ENCODE assay signal across 13 mouse cellular contexts in genomic region chr14:29228976-29229716, GRCm38 (mm10).
DNase-seq lines count a peak whose midpoint lies in the region; ATAC-seq lines count a peak whose summit lies in the region.
"Had no signal": no experiment of that assay in that cellular context is flagged by ENCODE, and none has a peak within 500 bp of the region (broad histone marks: within the 10 kb centered on the region; RNA-seq: fewer than 3 reads in every experiment).

No protein-coding gene starts in this region.

- 64% methylated on average over 19 of the region's 19 CpGs for WGBS in heart, embryonic 12.5 days
- 8% methylated on average over 19 of the region's 19 CpGs for WGBS in midbrain, embryonic 14.5 days

- H3K27me3 ChIP-seq in heart, embryonic 12.5 days (replicated peaks), result no peaks in the 10 kb centered on the region
- no peaks in the 10 kb centered on the region for H3K27me3 ChIP-seq in midbrain, embryonic 14.5 days (ENCODE audit: control insufficient read depth, insufficient read depth, low read length)
- H3K27me3 ChIP-seq: Patski had no signal

- peak; percentile 61 for DNase-seq in heart, adult 11 months
- peak; percentile 61 for DNase-seq in embryo, embryonic 10 days (ENCODE audit: low spot score)
- peak; percentile 81 for DNase-seq in gonadal fat pad, adult 2 months (ENCODE audit: low read depth)
- peak; percentile 70 for DNase-seq in midbrain, embryonic 14.5 days
- DNase-seq in adrenal gland, postnatal 14 days, result no peak
- DNase-seq in frontal cortex, postnatal 10 days (ENCODE audit: low spot score in 2 of 2), result no peak
- DNase-seq in heart, postnatal 10 days, result no peak
- DNase-seq: gastrocnemius, postnatal 36 days; lung, postnatal 4 days; right cerebral cortex, postnatal 4 days had no signal

- no peak for ATAC-seq in heart, embryonic 12.5 days (ENCODE audit: insufficient number of reproducible peaks, low FRiP score)
- ATAC-seq in midbrain, embryonic 14.5 days (ENCODE audit: low FRiP score, low TSS enrichment), result no peak
- ATAC-seq: Patski had no signal

- H3K9me3 ChIP-seq in heart, embryonic 12.5 days (replicated peaks), result no peaks in the 10 kb centered on the region
- no peaks in the 10 kb centered on the region for H3K9me3 ChIP-seq in midbrain, embryonic 14.5 days (ENCODE audit: control insufficient read depth, low read length)

- no peak overlapping the region for H3K4me3 ChIP-seq in heart, embryonic 12.5 days
- H3K4me3 ChIP-seq in midbrain, embryonic 14.5 days (replicated peaks; ENCODE audit: low read depth, low read length), result no peak overlapping the region

- H3K4me1 ChIP-seq in heart, embryonic 12.5 days (replicated peaks), result peaks cover 20% of the 10 kb centered on the region
- H3K4me1 ChIP-seq in midbrain, embryonic 14.5 days (ENCODE audit: control insufficient read depth, insufficient read depth, low read length), result peaks cover 23% of the 10 kb centered on the region

- no peak overlapping the region for H3K9ac ChIP-seq in heart, embryonic 12.5 days
- H3K9ac ChIP-seq in midbrain, embryonic 14.5 days (replicated peaks; ENCODE audit: low read length), result peak overlapping the region; percentile 6; the same call in 1 of the 2 replicates

- H3K36me3 ChIP-seq in heart, embryonic 12.5 days, result no peaks in the 10 kb centered on the region
- H3K36me3 ChIP-seq in midbrain, embryonic 14.5 days (ENCODE audit: control insufficient read depth, insufficient read depth, low read length), result no peaks in the 10 kb centered on the region

- H3K27ac ChIP-seq in heart, embryonic 12.5 days (ENCODE audit: poor library complexity, severe bottlenecking), result no peak overlapping the region
- peak overlapping the region; percentile 53 for H3K27ac ChIP-seq in midbrain, embryonic 14.5 days (replicated peaks; ENCODE audit: low read depth, low read length)
- H3K27ac ChIP-seq: stomach, postnatal 0 days had no signal

- intact Hi-C loops in heart, postnatal 10 days (cut with DNase I), result no loop called here

- H3K4me2 ChIP-seq in heart, embryonic 12.5 days, result no peak overlapping the region
- H3K4me2 ChIP-seq in midbrain, embryonic 14.5 days (ENCODE audit: low read length), result peak overlapping the region; percentile 30

Comparison
In these comparisons a context has a peak if more than half of its experiments do, and no peak if none do; other contexts are left out.
1. DNase-seq: peak in heart, adult 11 months (single experiment), embryo, embryonic 10 days (single experiment), gonadal fat pad, adult 2 months (single experiment) and midbrain, embryonic 14.5 days (single experiment); none in adrenal gland, postnatal 14 days (single experiment), frontal cortex, postnatal 10 days (0 of 2) and heart, postnatal 10 days (0 of 2).